Mouse (Mus musculus): Measurements from ENCODE around the gene Scml4. TPM values are rescaled to one million over a fixed set of nuclear protein-coding genes. Genes with fewer than 3 reads are reported as not detected.

Gene Scml4
- polyA plus RNA-seq (2014; fragmentation: Nextera tagmentation; extraction: Ambion mirVana) = 0.92 and 1.7 TPM in 2 replicates

- H3K4me1 ChIP-seq (ENCODE audit: control insufficient read depth, insufficient read depth, low read length) = peaks cover under 1% of the 10 kb centered on the region; the same call in 1 of the 2 replicates
- no peak within 1 kb of the TSS for H3K4me2 ChIP-seq
- no peak for ATAC-seq (replicated peaks; ENCODE audit: insufficient number of reproducible peaks, low FRiP score, low TSS enrichment)
- H3K27ac ChIP-seq (ENCODE audit: low read depth, low read length) = no peak within 1 kb of the TSS
- H3K9ac ChIP-seq (ENCODE audit: low read depth, low read length) = no peak within 1 kb of the TSS
- H3K9me3 ChIP-seq (replicated peaks; ENCODE audit: control insufficient read depth, low read length) = 0 out of 2 replicates have a peak, but pooled peaks cover 2% of the 10 kb centered on the region
- no peaks in the 10 kb centered on the region for H3K36me3 ChIP-seq (ENCODE audit: control insufficient read depth, insufficient read depth, low read length)
- H3K4me3 ChIP-seq (ENCODE audit: low read depth, low read length) = no peak within 1 kb of the TSS
- WGBS (ENCODE audit: insufficient replicate concordance) = 53% methylated on average over 17 of the region's 17 CpGs
- no peaks in the 10 kb centered on the region; the same call in 1 of the 2 replicates for H3K27me3 ChIP-seq (ENCODE audit: control insufficient read depth, insufficient read depth, low read length)
Observed at GRCm38 (mm10) chr10:42860159-42860911, at the start of gene Scml4. TSS of gene Scml4 (plus strand) at chr10:42860370.

GRCm38 (mm10) chr10:42825923-42826322 lies 34.2 kb upstream of the Scml4 start:
- Histone ChIP-seq H3K27ac (ENCODE audit: low read depth, low read length) (no peak overlapping the region), H3K4me1 (ENCODE audit: control insufficient read depth, insufficient read depth, low read length) (no peaks in the 10 kb centered on the region), H3K9me3 (replicated peaks; ENCODE audit: control insufficient read depth, low read length) (no peaks in the 10 kb centered on the region), H3K4me3 (ENCODE audit: low read depth, low read length) (no peak overlapping the region), H3K4me2 (no peak overlapping the region), H3K9ac (ENCODE audit: low read depth, low read length) (no peak overlapping the region), H3K36me3 (ENCODE audit: control insufficient read depth, insufficient read depth, low read length) (peaks cover 24% of the 10 kb centered on the region), H3K27me3 (ENCODE audit: control insufficient read depth, insufficient read depth, low read length) (no peaks in the 10 kb centered on the region)
- 81% methylated on average over 6 of the region's 6 CpGs for WGBS (ENCODE audit: insufficient replicate concordance)
- ATAC-seq (replicated peaks; ENCODE audit: insufficient number of reproducible peaks, low FRiP score, low TSS enrichment) = no peak

DNA sequence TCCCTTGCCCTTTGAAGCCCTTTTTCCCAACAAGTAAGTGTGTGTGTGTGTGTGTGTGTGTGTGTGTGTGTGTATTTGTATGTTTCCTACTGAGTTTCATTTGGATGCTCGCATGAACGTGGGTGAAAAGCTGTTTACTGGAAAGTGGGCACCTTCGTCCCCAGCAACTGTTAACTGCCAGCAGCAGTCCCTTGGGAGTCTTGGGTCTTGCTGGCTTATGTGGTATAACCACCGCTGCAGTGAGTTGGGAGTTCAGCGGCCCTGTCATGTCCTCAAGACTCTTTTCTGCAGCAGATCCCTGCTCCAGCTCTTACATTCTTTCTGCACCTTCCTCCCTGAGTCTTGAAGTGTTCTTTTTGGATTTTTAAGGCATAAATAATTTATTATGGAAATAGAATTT lies 33.0 kb upstream of the Scml4 start:
- H3K4me3 ChIP-seq (ENCODE audit: low read depth, low read length) = no peak overlapping the region
- no peak for ATAC-seq (replicated peaks; ENCODE audit: insufficient number of reproducible peaks, low FRiP score, low TSS enrichment)
- no peak overlapping the region for H3K27ac ChIP-seq (ENCODE audit: low read depth, low read length)
- no peaks in the 10 kb centered on the region for H3K27me3 ChIP-seq (ENCODE audit: control insufficient read depth, insufficient read depth, low read length)
- peaks cover 22% of the 10 kb centered on the region for H3K36me3 ChIP-seq (ENCODE audit: control insufficient read depth, insufficient read depth, low read length)
- H3K4me1 ChIP-seq (ENCODE audit: control insufficient read depth, insufficient read depth, low read length) = no peaks in the 10 kb centered on the region
- no peaks in the 10 kb centered on the region for H3K9me3 ChIP-seq (replicated peaks; ENCODE audit: control insufficient read depth, low read length)
- no peak overlapping the region for H3K4me2 ChIP-seq
- WGBS (ENCODE audit: insufficient replicate concordance) = 87% methylated on average over 5 of the region's 5 CpGs
- H3K9ac ChIP-seq (ENCODE audit: low read depth, low read length) = no peak overlapping the region

GRCm38 (mm10) chr10:42830007-42830406 lies 30.2 kb upstream of the Scml4 start:
- no peak overlapping the region for H3K4me3 ChIP-seq (ENCODE audit: low read depth, low read length)
- H3K27ac ChIP-seq (ENCODE audit: low read depth, low read length) = no peak overlapping the region
- no peaks in the 10 kb centered on the region for H3K4me1 ChIP-seq (ENCODE audit: control insufficient read depth, insufficient read depth, low read length)
- no peaks in the 10 kb centered on the region for H3K27me3 ChIP-seq (ENCODE audit: control insufficient read depth, insufficient read depth, low read length)
- H3K9me3 ChIP-seq (replicated peaks; ENCODE audit: control insufficient read depth, low read length) = no peaks in the 10 kb centered on the region
- H3K9ac ChIP-seq (ENCODE audit: low read depth, low read length) = no peak overlapping the region
- WGBS (ENCODE audit: insufficient replicate concordance) = 82% methylated on average over 2 of the region's 2 CpGs
- ATAC-seq (replicated peaks; ENCODE audit: insufficient number of reproducible peaks, low FRiP score, low TSS enrichment) = no peak
- no peak overlapping the region for H3K4me2 ChIP-seq
- peaks cover 20% of the 10 kb centered on the region for H3K36me3 ChIP-seq (ENCODE audit: control insufficient read depth, insufficient read depth, low read length)

- Histone ChIP-seq H3K4me3 (ENCODE audit: low read depth, low read length) (no peak overlapping the region), H3K36me3 (ENCODE audit: control insufficient read depth, insufficient read depth, low read length) (peaks cover 20% of the 10 kb centered on the region), H3K9me3 (replicated peaks; ENCODE audit: control insufficient read depth, low read length) (no peaks in the 10 kb centered on the region), H3K27me3 (ENCODE audit: control insufficient read depth, insufficient read depth, low read length) (no peaks in the 10 kb centered on the region), H3K4me2 (no peak overlapping the region), H3K9ac (ENCODE audit: low read depth, low read length) (no peak overlapping the region), H3K4me1 (ENCODE audit: control insufficient read depth, insufficient read depth, low read length) (no peaks in the 10 kb centered on the region), H3K27ac (ENCODE audit: low read depth, low read length) (no peak overlapping the region)
- 66% methylated on average over 6 of the region's 6 CpGs for WGBS (ENCODE audit: insufficient replicate concordance)
- no peak for ATAC-seq (replicated peaks; ENCODE audit: insufficient number of reproducible peaks, low FRiP score, low TSS enrichment)
Observed at GRCm38 (mm10) chr10:42830409-42830808, 29.8 kb upstream of the Scml4 start.

GRCm38 (mm10) chr10:42832677-42833076 lies 27.5 kb upstream of the Scml4 start:
- no peaks in the 10 kb centered on the region for H3K4me1 ChIP-seq (ENCODE audit: control insufficient read depth, insufficient read depth, low read length)
- WGBS (ENCODE audit: insufficient replicate concordance) = 58% methylated on average over 4 of the region's 4 CpGs
- no peak overlapping the region for H3K4me2 ChIP-seq
- no peaks in the 10 kb centered on the region for H3K27me3 ChIP-seq (ENCODE audit: control insufficient read depth, insufficient read depth, low read length)
- no peaks in the 10 kb centered on the region for H3K9me3 ChIP-seq (replicated peaks; ENCODE audit: control insufficient read depth, low read length)
- no peak overlapping the region for H3K9ac ChIP-seq (ENCODE audit: low read depth, low read length)
- no peak overlapping the region for H3K27ac ChIP-seq (ENCODE audit: low read depth, low read length)
- H3K4me3 ChIP-seq (ENCODE audit: low read depth, low read length) = no peak overlapping the region
- H3K36me3 ChIP-seq (ENCODE audit: control insufficient read depth, insufficient read depth, low read length) = peaks cover 20% of the 10 kb centered on the region
- ATAC-seq (replicated peaks; ENCODE audit: insufficient number of reproducible peaks, low FRiP score, low TSS enrichment) = no peak

DNA sequence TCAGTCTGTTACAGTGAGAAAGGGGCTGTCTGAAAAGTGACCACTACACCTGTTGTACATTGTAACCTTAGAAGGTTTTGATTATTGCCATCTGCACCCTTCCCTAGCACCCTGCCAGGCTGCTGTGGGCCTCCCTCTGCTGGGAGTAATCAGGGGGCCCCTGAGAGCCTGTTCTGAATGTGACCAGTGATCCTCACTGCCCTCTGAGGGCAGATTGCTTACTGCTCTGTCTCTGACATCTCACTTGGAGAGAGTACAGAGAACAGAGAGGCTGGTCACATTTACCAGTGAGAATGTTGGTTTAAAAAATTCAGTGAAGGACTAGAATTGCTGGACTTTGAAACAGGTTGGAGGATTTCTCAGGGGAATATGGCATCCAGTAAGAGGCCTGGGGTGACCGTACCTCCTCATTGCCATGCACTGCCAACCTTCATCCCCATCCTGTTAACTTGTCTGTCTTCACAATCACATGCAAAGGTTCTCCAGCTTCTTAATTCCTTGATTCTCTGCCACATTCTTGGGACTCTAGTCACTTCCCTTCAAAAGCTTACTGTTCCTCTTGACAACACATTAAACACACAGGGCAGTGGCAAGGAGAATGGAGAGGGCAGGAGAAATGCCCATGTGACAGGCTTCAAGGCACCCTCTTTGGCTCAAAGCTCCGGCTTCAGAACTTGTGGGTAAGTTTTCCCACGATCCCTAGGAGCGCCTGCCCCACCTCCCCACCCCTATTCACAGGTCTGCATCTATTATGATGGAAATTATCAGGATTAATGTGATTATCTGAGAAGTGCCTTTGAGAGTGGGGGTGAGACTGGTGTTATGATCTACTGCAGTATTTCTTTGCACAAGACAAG lies 26.1 kb upstream of the Scml4 start:
- ATAC-seq (replicated peaks; ENCODE audit: insufficient number of reproducible peaks, low FRiP score, low TSS enrichment) = no peak
- Histone ChIP-seq H3K9ac (ENCODE audit: low read depth, low read length) (no peak overlapping the region), H3K4me1 (ENCODE audit: control insufficient read depth, insufficient read depth, low read length) (no peaks in the 10 kb centered on the region), H3K27ac (ENCODE audit: low read depth, low read length) (no peak overlapping the region), H3K9me3 (replicated peaks; ENCODE audit: control insufficient read depth, low read length) (no peaks in the 10 kb centered on the region), H3K4me2 (no peak overlapping the region), H3K27me3 (ENCODE audit: control insufficient read depth, insufficient read depth, low read length) (no peaks in the 10 kb centered on the region), H3K4me3 (ENCODE audit: low read depth, low read length) (no peak overlapping the region), H3K36me3 (ENCODE audit: control insufficient read depth, insufficient read depth, low read length) (peaks cover 13% of the 10 kb centered on the region)
- WGBS (ENCODE audit: insufficient replicate concordance) = 88% methylated on average over 4 of the region's 4 CpGs

GRCm38 (mm10) chr10:42838106-42838505 lies 22.1 kb upstream of the Scml4 start:
- H3K27ac ChIP-seq (ENCODE audit: low read depth, low read length) = no peak overlapping the region
- 88% methylated on average over 4 of the region's 4 CpGs for WGBS (ENCODE audit: insufficient replicate concordance)
- ATAC-seq (replicated peaks; ENCODE audit: insufficient number of reproducible peaks, low FRiP score, low TSS enrichment) = no peak

More at GRCm38 (mm10) chr10:42838106-42838505, 22.1 kb upstream of the Scml4 start:
- no peaks in the 10 kb centered on the region for H3K27me3 ChIP-seq (ENCODE audit: control insufficient read depth, insufficient read depth, low read length)
- no peak overlapping the region for H3K4me2 ChIP-seq
- peaks cover 8% of the 10 kb centered on the region for H3K36me3 ChIP-seq (ENCODE audit: control insufficient read depth, insufficient read depth, low read length)
- H3K9me3 ChIP-seq (replicated peaks; ENCODE audit: control insufficient read depth, low read length) = no peaks in the 10 kb centered on the region
- no peak overlapping the region for H3K4me3 ChIP-seq (ENCODE audit: low read depth, low read length)
- no peak overlapping the region for H3K9ac ChIP-seq (ENCODE audit: low read depth, low read length)
- no peaks in the 10 kb centered on the region for H3K4me1 ChIP-seq (ENCODE audit: control insufficient read depth, insufficient read depth, low read length)

All from heart, embryonic 11.5 days (tissue).